Mouse (Mus musculus) CH12.LX (cell line): Measurements from ENCODE around the gene 2810006K23Rik. TPM values are rescaled to one million over a fixed set of nuclear protein-coding genes. Genes with fewer than 3 reads are reported as not detected.

Source experiments
- DNase-seq: peaks from one replicate; pipeline ENCODE4 v3.0.0-alpha.2; 2013; ENCODE audit errors: extremely low read depth
- H3K27ac ChIP-seq: 2 replicates; pipeline ENCODE4 v1.5.1; 2012; ENCODE audit warnings: low read depth, mild to moderate bottlenecking, control low read depth, moderate library complexity; ENCODE audit not compliant: insufficient read depth
- H3K27me3 ChIP-seq: replicated peaks from 2 replicates; pipeline ENCODE3; 2012; ENCODE audit warnings: inconsistent platforms
- H3K36me3 ChIP-seq, 2 experiments: replicated peaks in 1 of 2; 2 replicates each; pipeline versions ENCODE3 to v1.6.1; 2012; ENCODE audit warnings: inconsistent platforms in 1 of 2, low read length in 1 of 2, mild to moderate bottlenecking in 1 of 2, mixed read lengths in 1 of 2, moderate library complexity in 1 of 2; ENCODE audit not compliant: control insufficient read depth in 1 of 2, insufficient read depth in 1 of 2
- H3K4me1 ChIP-seq, 2 experiments: 2 replicates each; pipeline ENCODE4 v1.6.1; 2012; ENCODE audit warnings: inconsistent platforms in 1 of 2, moderate library complexity in 1 of 2; ENCODE audit not compliant: insufficient read depth in 2 of 2, control insufficient read depth in 1 of 2
- H3K4me2 ChIP-seq: 2 replicates; pipeline ENCODE4 v1.6.1; 2012; ENCODE audit warnings: low read depth, mild to moderate bottlenecking, control low read depth; ENCODE audit not compliant: poor library complexity, insufficient read depth, severe bottlenecking
- H3K4me3 ChIP-seq, 3 experiments: fragments of 150-350 bp in 1 of 3; sonication (generic) in 1 of 3; replicated peaks in 1 of 3; 2 replicates each; pipeline versions ENCODE3 to v1.5.1; 2011 to 2012; ENCODE audit warnings: low read depth in 2 of 3, low read length in 2 of 3, mild to moderate bottlenecking in 2 of 3, moderate library complexity in 2 of 3, control low read depth in 1 of 3, improper control_type of control experiment in 1 of 3, inconsistent platforms in 1 of 3, mixed read lengths in 1 of 3; ENCODE audit not compliant: poor library complexity in 1 of 3
- H3K79me2 ChIP-seq: replicated peaks from 2 replicates; pipeline ENCODE4 v1.6.1; 2012; ENCODE audit warnings: mild to moderate bottlenecking, moderate library complexity; ENCODE audit not compliant: control insufficient read depth, poor library complexity, insufficient read depth, severe bottlenecking; ENCODE audit errors: extremely low read depth
- H3K9ac ChIP-seq: 2 replicates; pipeline ENCODE4 v1.6.1; 2012; ENCODE audit warnings: low read depth, mild to moderate bottlenecking, control low read depth, moderate library complexity; ENCODE audit not compliant: insufficient read depth
- H3K9me3 ChIP-seq: replicated peaks from 2 replicates; pipeline ENCODE3; 2012; ENCODE audit warnings: low read length, inconsistent platforms, mixed read lengths
- CTCF ChIP-seq, 2 experiments: IDR thresholded peaks in 1 of 2; conservative IDR thresholded peaks in 1 of 2; 2 replicates each; pipeline ENCODE4 v1.5.1; 2011 to 2012; ENCODE audit warnings: low read depth in 2 of 2, low read length in 2 of 2, improper control_type of control experiment in 1 of 2, inconsistent platforms in 1 of 2, mild to moderate bottlenecking in 1 of 2, moderate library complexity in 1 of 2
- EP300 ChIP-seq: IDR thresholded peaks from 2 replicates; pipeline ENCODE4 v1.6.1; 2011; ENCODE audit warnings: low read length, improper control_type of control experiment
- ETS1 ChIP-seq: conservative IDR thresholded peaks from 2 replicates; pipeline ENCODE4 v1.6.1; 2012; ENCODE audit warnings: low read depth, mild to moderate bottlenecking, inconsistent platforms, low read length, improper control_type of control experiment, moderate library complexity
- GABPA ChIP-seq: IDR thresholded peaks from 2 replicates; pipeline ENCODE4 v1.6.1; 2012; ENCODE audit warnings: low read depth, low read length, improper control_type of control experiment, inconsistent platforms; ENCODE audit not compliant: insufficient replicate concordance
- IRF4 ChIP-seq: IDR thresholded peaks from 2 replicates; pipeline ENCODE4 v1.6.1; 2014; ENCODE audit warnings: low read depth, mild to moderate bottlenecking, inconsistent platforms, low read length, improper control_type of control experiment
- MAZ ChIP-seq: IDR thresholded peaks from 2 replicates; pipeline ENCODE4 v1.6.1; 2012; ENCODE audit warnings: low read depth, mild to moderate bottlenecking, inconsistent platforms, low read length, improper control_type of control experiment, moderate library complexity
- MXI1 ChIP-seq: IDR thresholded peaks from 2 replicates; pipeline ENCODE4 v1.6.1; 2011; ENCODE audit warnings: mild to moderate bottlenecking, low read depth, low read length, improper control_type of control experiment
- MYC ChIP-seq: IDR thresholded peaks from 2 replicates; pipeline ENCODE4 v1.6.1; 2011; ENCODE audit warnings: low read depth, mild to moderate bottlenecking, improper control_type of control experiment, low read length
- POLR2A ChIP-seq: IDR thresholded peaks from 2 replicates; pipeline ENCODE4 v1.6.1; 2011; ENCODE audit warnings: low read depth, mild to moderate bottlenecking, improper control_type of control experiment, low read length
- UBTF ChIP-seq: IDR thresholded peaks from 2 replicates; pipeline ENCODE4 v1.6.1; 2012; ENCODE audit warnings: low read depth, mild to moderate bottlenecking, inconsistent platforms, low read length, improper control_type of control experiment, moderate library complexity
- dilution Hi-C: fragments of 300-500 bp; cut with MboI; formaldehyde crosslinking; loops from 2 replicates; pipeline ENCODE4 v1.14.3; 2020; ENCODE audit warnings: low sequenced_read_pairs; ENCODE audit not compliant: extremely low pct_unique_long_range_greater_than_20kb, extremely low pct_ligation_motif_present
- in situ Hi-C: fragments of 300-500 bp; cut with MboI; formaldehyde crosslinking; loops from 3 replicates; pipeline ENCODE4 v1.14.3; 2019; ENCODE audit warnings: low sequenced_read_pairs, low pct_ligation_motif_present, low pct_unique_long_range_greater_than_20kb, mixed read lengths
- polyA plus RNA-seq: library from polyadenylated mRNA; unstranded; fragments of >175 nt; gene quantifications from 2 replicates; pipeline ENCODE4 v1.2.1, GENCODE M21; 2012; ENCODE audit warnings: low read depth; ENCODE audit not compliant: insufficient read length
- total RNA-seq, 2 experiments: library from RNA; depleted of rRNA; stranded (reverse); fragments of 300-350 nt in 1 of 2; fragments of >200 nt in 1 of 2; gene quantifications; 2 replicates each; pipeline ENCODE4 v1.2.3; 2012 to 2014

Gene 2810006K23Rik
- total and polyA plus RNA-seq, 3 experiments, result 6.3 to 8.9 (median 8.2) TPM

GRCm38 (mm10) chr5:124350350-124350749, 22.5 kb downstream of the 2810006K23Rik start:
- TF ChIP-seq EP300, result no peak
- no peak for TF ChIP-seq CTCF (conservative IDR thresholded peaks at IDR 0.05 in 1 of 2, IDR thresholded peaks at IDR 0.05 in 1 of 2; ENCODE audit: low read depth in 2 of 2, low read length in 2 of 2)
- TF ChIP-seq IRF4, result peak; percentile 41; the same call in 1 of the 2 replicates
- no peak for TF ChIP-seq MYC
- TF ChIP-seq GABPA, result no peak
- TF ChIP-seq, all 38 proteins: peak for 1
- Histone ChIP-seq H3K4me1 (peaks cover 17 to 24% of the 10 kb centered on the region in 2 experiments), H3K36me3 (peaks cover 31 to 44% of the 10 kb centered on the region in 2 experiments), H3K79me2 (peaks cover 37% of the 10 kb centered on the region), H3K9ac (no peak overlapping the region), H3K27ac (peak overlapping the region; percentile 65), H3K27me3 (no peaks in the 10 kb centered on the region), H3K9me3 (no peaks in the 10 kb centered on the region), H3K4me2 (no peak overlapping the region), H3K4me3 (no peak overlapping the region)
- DNase-seq, result peak; percentile 31
- in situ Hi-C loops (loop anchor here (10.0 kb wide), 1 partner anchor 204 kb away; the partner anchor contains the start of gene Ddx55), dilution Hi-C loops (no loop called here)

DNA sequence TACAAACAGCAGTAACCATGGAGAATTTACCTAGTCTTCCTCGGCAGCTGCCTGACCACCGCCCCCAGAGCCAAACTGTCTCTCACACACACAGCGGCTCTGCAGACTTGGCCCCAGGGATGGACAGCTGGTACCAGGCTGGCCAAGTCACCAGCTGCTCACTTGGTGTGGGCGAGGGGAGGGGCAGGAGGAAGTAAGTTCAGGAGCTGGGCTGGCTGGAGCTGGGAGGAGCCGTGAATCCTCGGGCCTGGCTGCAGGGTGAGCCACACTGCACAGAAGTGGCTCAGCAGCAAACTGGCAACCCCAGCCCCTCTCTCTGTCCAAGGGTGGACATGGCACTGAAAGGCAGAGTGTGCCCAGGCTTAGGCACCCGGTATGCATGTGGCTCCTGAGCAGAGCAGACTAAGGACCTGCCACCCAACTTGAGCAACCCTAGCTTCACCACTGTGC, 23.2 kb downstream of the 2810006K23Rik start:
- dilution Hi-C loops, result no loop called here
- Histone ChIP-seq H3K27ac (peak overlapping the region; percentile 65), H3K27me3 (no peaks in the 10 kb centered on the region), H3K4me3 (peak overlapping the region in 1 of 3 experiments; percentile 8), H3K36me3 (peaks cover 29 to 42% of the 10 kb centered on the region in 2 experiments), H3K79me2 (peaks cover 37% of the 10 kb centered on the region), H3K9ac (no peak overlapping the region), H3K4me1 (peaks cover 17 to 24% of the 10 kb centered on the region in 2 experiments), H3K4me2 (peak overlapping the region; percentile 81; the same call in 1 of the 2 replicates), H3K9me3 (no peaks in the 10 kb centered on the region)
- TF ChIP-seq MAZ (0 out of 2 replicates have a peak, but pooled peaks have one; percentile 21), MXI1 (0 out of 2 replicates have a peak, but pooled peaks have one; percentile 26), POLR2A (no peak)
- in situ Hi-C loops, result loop anchor here (10.0 kb wide), 1 partner anchor 204 kb away; the partner anchor contains the start of gene Ddx55
- no peak for DNase-seq

GRCm38 (mm10) chr5:124351604-124352003, 23.7 kb downstream of the 2810006K23Rik start:
- no peak for DNase-seq
- in situ Hi-C loops, result loop anchor here (10.0 kb wide), 1 partner anchor 203 kb away; the partner anchor contains the start of gene Ddx55
- no peaks in the 10 kb centered on the region for H3K9me3 ChIP-seq
- peaks cover 17 to 24% of the 10 kb centered on the region in 2 experiments for H3K4me1 ChIP-seq
- peak overlapping the region; percentile 81; the same call in 1 of the 2 replicates for H3K4me2 ChIP-seq
- TF ChIP-seq ETS1 (no peak), UBTF (0 out of 2 replicates have a peak, but pooled peaks have one; percentile 12)
- dilution Hi-C loops, result no loop called here
- H3K27me3 ChIP-seq, result no peaks in the 10 kb centered on the region
- peaks cover 37% of the 10 kb centered on the region for H3K79me2 ChIP-seq
- H3K36me3 ChIP-seq, result peaks cover 25 to 37% of the 10 kb centered on the region in 2 experiments
- peak overlapping the region; percentile 65 for H3K27ac ChIP-seq
- peak overlapping the region in 1 of 3 experiments; percentile 8 for H3K4me3 ChIP-seq
- no peak overlapping the region for H3K9ac ChIP-seq
